Mouse (Mus musculus) hematopoietic stem cell, adult 5-6 weeks (primary cell): ENCODE measurements around the gene Dab1. TPM values are rescaled to one million over a fixed set of nuclear protein-coding genes. Genes with fewer than 3 reads are reported as not detected.

Experiments
- ATAC-seq, 2 experiments: fragments of 125-278 bp in 1 of 2; replicated peaks in 1 of 2; 2 replicates each; pipeline ENCODE4 v1.8.0; 2016 to 2017; ENCODE audit warnings: inconsistent platforms in 2 of 2, mild to moderate bottlenecking in 2 of 2, moderate number of reproducible peaks in 2 of 2, low read depth in 1 of 2, moderate TSS enrichment in 1 of 2; ENCODE audit not compliant: low FRiP score in 2 of 2, poor library complexity in 2 of 2, severe bottlenecking in 2 of 2, insufficient read depth in 1 of 2, low TSS enrichment in 1 of 2
- total RNA-seq: library from RNA; stranded (forward); fragments of 172-1452, 232-1000 nt; gene quantifications from 2 replicates; pipeline ENCODE4 v1.2.3, GENCODE M21; 2017

Dab1 gene
- total RNA-seq, 1 experiment from 2014 or later: not detected

- ATAC-seq: no peak
Measured at GRCm38 (mm10) chr4:104429127-104429526, 810.0 kb downstream of the Dab1 start.

- no peak for ATAC-seq
Measured at GRCm38 (mm10) chr4:104431231-104431855, 812.2 kb downstream of the Dab1 start.

GRCm38 (mm10) chr4:104432150-104432549 lies 813.0 kb downstream of the Dab1 start:
- no peak for ATAC-seq

- no peak for ATAC-seq
Measured at GRCm38 (mm10) chr4:104435736-104436135, 816.6 kb downstream of the Dab1 start.

DNA sequence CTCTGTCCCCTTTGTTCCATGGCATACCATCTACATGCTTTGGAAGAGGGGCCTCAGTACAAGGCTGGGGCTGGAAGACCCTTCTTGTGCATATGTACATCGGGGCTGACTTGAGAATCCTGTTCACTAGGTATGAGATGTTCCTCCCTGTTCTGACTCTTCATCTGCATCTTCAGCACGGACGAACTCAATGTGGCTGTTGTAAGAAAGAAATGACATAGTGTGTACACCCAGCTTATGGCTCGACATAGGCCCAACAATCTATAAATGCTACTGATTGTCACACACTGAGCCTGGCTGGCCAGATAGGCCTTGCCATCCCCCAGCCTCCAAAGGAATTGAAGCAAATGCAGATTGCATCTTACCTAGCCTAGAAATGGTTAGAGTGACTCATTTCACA lies 817.3 kb downstream of the Dab1 start:
- ATAC-seq: no peak

- ATAC-seq: no peak
Measured at GRCm38 (mm10) chr4:104438730-104439129, 819.6 kb downstream of the Dab1 start.

DNA sequence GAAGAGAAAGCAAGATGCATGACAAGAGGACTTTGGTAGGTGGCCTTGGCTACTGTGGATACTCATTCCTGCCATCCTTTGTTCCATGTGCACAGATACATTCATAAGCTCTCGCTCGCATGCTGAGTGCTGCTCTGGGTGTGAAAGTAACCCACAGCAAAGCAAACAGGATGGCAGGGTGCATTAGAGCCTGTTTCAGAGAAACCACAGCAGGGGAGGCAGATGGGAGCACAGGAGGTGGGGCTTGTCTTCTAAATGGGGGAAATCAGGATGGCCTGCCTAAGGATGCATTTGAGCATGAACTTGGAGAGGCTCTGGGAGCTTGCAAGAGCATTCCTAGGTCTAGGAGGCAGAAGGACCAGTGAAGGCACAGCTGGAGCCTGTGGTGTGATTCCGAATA lies 820.5 kb downstream of the Dab1 start:
- no peak for ATAC-seq

- ATAC-seq: no peak
Measured at GRCm38 (mm10) chr4:104442925-104443747, 824.0 kb downstream of the Dab1 start.

DNA sequence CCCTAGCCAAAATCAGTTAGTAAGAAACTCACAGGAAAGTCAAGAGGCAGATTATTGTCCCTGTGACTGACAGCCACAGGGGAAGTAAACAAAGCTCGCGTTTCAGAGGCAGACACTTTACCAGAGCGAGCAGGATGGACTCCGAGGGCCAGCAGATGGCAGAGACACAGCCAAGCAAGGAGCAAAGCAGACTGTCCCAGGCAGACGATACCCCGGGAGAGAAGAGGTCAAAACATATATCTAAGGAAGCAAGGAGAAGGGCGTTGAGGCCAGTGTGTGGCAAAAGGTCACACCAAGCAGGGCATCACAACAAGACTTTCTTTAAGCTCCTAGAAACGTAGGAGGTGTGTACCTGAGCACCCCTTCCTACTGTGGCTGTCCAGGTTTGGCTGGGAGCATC lies 824.6 kb downstream of the Dab1 start:
- ATAC-seq: no peak

- ATAC-seq: no peak
Measured at GRCm38 (mm10) chr4:104444985-104445384, 825.8 kb downstream of the Dab1 start.

DNA sequence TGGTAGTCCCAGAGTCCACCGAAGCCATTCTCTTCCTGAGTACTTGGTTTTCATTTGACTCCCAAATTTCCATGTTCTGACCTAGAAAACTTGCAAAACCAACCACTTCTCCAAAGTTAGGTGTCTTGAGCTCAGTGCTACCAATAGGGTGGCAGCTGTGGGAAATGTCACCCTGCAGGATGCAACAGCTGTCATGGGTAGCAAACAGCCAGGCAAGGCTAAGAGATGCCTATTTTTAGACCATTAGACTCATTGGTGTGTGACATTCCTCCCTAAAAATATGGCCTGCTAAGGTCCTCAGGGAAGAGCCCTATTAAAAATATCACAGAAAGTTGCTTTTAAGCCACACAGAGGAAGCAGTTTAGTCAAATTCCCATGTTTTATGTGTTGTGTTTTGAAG lies 829.0 kb downstream of the Dab1 start:
- no peak for ATAC-seq

DNA sequence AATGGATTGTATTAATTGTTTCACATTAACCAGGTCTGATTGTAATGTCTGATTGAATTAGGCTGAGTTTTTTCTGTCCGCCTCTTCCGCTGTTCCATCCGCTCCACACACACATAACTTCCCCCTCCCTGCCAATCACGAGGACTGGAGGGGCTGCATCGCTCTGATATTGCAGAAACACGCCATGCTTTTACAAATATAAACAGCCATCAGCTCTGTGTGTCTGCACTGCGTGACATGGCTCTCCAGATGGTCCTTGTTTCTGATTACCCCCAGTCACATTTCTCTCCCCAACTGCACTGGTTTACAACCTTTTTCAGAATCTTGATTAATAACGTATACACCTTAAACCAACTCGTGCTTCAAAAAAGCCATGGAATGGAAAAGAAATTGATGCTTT lies 831.5 kb downstream of the Dab1 start:
- no peak for ATAC-seq

GRCm38 (mm10) chr4:104452587-104452986 lies 833.4 kb downstream of the Dab1 start:
- ATAC-seq: no peak

- no peak for ATAC-seq
Measured at GRCm38 (mm10) chr4:104455151-104455550, 836.0 kb downstream of the Dab1 start.

DNA sequence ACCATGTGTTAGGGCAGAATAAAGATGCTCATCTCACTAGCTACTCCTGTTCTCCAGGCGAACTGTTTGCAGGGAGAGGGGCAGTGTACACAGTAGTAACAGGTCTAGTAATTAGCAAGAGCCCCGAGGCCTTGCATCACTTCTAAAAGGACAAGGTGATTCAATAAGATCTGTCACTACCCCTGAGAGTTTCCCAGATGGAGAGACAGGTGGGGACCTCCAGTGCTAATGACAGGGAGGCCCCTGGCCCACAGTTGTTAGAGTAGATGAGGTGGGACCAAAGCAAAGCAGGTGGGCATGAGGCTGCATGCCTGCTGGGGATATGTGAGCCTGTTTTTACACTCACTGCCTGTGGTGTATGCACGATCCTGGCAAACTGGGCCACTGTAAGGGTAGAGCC lies 836.6 kb downstream of the Dab1 start:
- no peak for ATAC-seq

- no peak for ATAC-seq
Measured at GRCm38 (mm10) chr4:104456173-104456873, 837.2 kb downstream of the Dab1 start.

DNA sequence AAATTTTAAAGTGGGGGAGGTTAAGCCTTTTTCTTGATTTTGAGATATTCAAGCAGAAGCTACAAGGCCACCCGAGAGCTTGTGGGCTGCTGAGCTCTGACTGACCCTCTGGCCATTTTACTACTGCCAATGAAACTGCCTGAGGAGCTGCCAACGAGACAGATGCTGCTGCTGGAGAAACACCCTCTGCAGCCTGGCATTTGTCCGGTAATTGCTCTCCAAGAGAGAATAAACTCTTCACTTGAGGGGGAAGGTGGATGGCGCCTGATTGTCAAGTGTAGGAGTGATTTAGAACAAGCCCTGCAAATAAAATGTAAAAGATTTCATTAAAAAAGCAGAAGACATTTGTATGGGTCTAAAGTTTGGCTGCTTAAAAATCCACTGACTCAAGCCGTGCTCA lies 839.6 kb downstream of the Dab1 start:
- ATAC-seq: no peak
